Mouse (Mus musculus) c-Kit-negative CD71-positive TER-119-positive erythroid progenitor cells, embryonic 14.5 days (primary cell): ENCODE measurements at regions not wholly inside any gene's neighbourhood (a gene's known extent, or its start where the extent isn't known, plus 50 kb on each side); places are given as distances from the start of the nearest gene placed in this dataset.

Experiments used
- DNase-seq: peaks from one replicate; pipeline ENCODE4 v3.0.0-alpha.2; 2013; ENCODE audit warnings: low read depth, low spot score

GRCm38 (mm10) chr11:44156490-44157345, 243.1 kb upstream of the Il12b start:
- DNase-seq, result no peak

- no peak for DNase-seq
Observed at GRCm38 (mm10) chr11:44158236-44158635, 241.6 kb upstream of the Il12b start.

GRCm38 (mm10) chr11:44161734-44162418, 238.0 kb upstream of the Il12b start:
- no peak for DNase-seq

- DNase-seq, result no peak
Observed at GRCm38 (mm10) chr11:44163049-44163448, 236.8 kb upstream of the Il12b start.

- DNase-seq, result no peak
Observed at GRCm38 (mm10) chr11:44163748-44164147, 236.1 kb upstream of the Il12b start.

GRCm38 (mm10) chr11:44164186-44164585, 235.7 kb upstream of the Il12b start:
- DNase-seq, result no peak

- no peak for DNase-seq
Observed at GRCm38 (mm10) chr11:44167724-44168500, 232.0 kb upstream of the Il12b start.

- DNase-seq, result no peak
Observed at GRCm38 (mm10) chr11:44172478-44172877, 227.4 kb upstream of the Il12b start.

GRCm38 (mm10) chr11:44173196-44173595, 226.7 kb upstream of the Il12b start:
- DNase-seq, result no peak

GRCm38 (mm10) chr11:44174548-44174947, 225.3 kb upstream of the Il12b start:
- DNase-seq, result no peak

GRCm38 (mm10) chr11:44179711-44180110, 220.2 kb upstream of the Il12b start:
- no peak for DNase-seq

- no peak for DNase-seq
Observed at GRCm38 (mm10) chr11:44183823-44184222, 216.0 kb upstream of the Il12b start.

- DNase-seq, result no peak
Observed at GRCm38 (mm10) chr11:44185218-44185890, 214.5 kb upstream of the Il12b start.

GRCm38 (mm10) chr11:44188202-44188601, 211.7 kb upstream of the Il12b start:
- no peak for DNase-seq

- DNase-seq, result no peak
Observed at GRCm38 (mm10) chr11:44193806-44194205, 206.1 kb upstream of the Il12b start.

- no peak for DNase-seq
Observed at GRCm38 (mm10) chr11:44202716-44203115, 197.1 kb upstream of the Il12b start.

- no peak for DNase-seq
Observed at GRCm38 (mm10) chr11:44204384-44204783, 195.5 kb upstream of the Il12b start.

GRCm38 (mm10) chr11:44206866-44207265, 193.0 kb upstream of the Il12b start:
- DNase-seq, result no peak

- no peak for DNase-seq
Observed at GRCm38 (mm10) chr11:44211871-44212441, 187.9 kb upstream of the Il12b start.

GRCm38 (mm10) chr11:44214095-44214494, 185.8 kb upstream of the Il12b start:
- no peak for DNase-seq

- no peak for DNase-seq
Observed at GRCm38 (mm10) chr11:44216346-44216745, 183.5 kb upstream of the Il12b start.
